Mouse (Mus musculus) MEL (cell line): ENCODE results near the gene Tmem150c. TPM values are rescaled to one million over a fixed set of nuclear protein-coding genes. Genes with fewer than 3 reads are reported as not detected.

Experiments used
- DNase-seq: peaks from one replicate; pipeline ENCODE4 v3.0.0; 2011; ENCODE audit warnings: low read depth, low spot score
- H3K27ac ChIP-seq: 2 replicates; pipeline ENCODE4 v1.5.1; 2012; ENCODE audit warnings: low read depth, mild to moderate bottlenecking, control low read depth, low read length, moderate library complexity; ENCODE audit not compliant: control insufficient read depth
- H3K27me3 ChIP-seq, 2 experiments: fragments of 150-350 bp in 1 of 2; sonication (generic) in 1 of 2; 2 replicates each; pipeline ENCODE4 v1.6.1; 2012; ENCODE audit warnings: low read length in 2 of 2, mild to moderate bottlenecking in 2 of 2, improper control_type of control experiment in 1 of 2, moderate library complexity in 1 of 2; ENCODE audit not compliant: insufficient read depth in 2 of 2, control insufficient read depth in 1 of 2
- H3K36me3 ChIP-seq, 2 experiments: 2 replicates each; pipeline ENCODE4 v1.6.1; 2012 to 2014; ENCODE audit warnings: low read length in 2 of 2, improper control_type of control experiment in 1 of 2, inconsistent platforms in 1 of 2, mild to moderate bottlenecking in 1 of 2; ENCODE audit not compliant: insufficient read depth in 2 of 2, control insufficient read depth in 1 of 2
- H3K4me1 ChIP-seq, 2 experiments: fragments of 150-350 bp in 1 of 2; sonication (generic) in 1 of 2; 2 replicates each; pipeline ENCODE4 v1.6.1; 2012; ENCODE audit warnings: low read length in 2 of 2, improper control_type of control experiment in 1 of 2, mild to moderate bottlenecking in 1 of 2; ENCODE audit not compliant: insufficient read depth in 2 of 2, control insufficient read depth in 1 of 2
- H3K4me3 ChIP-seq, 2 experiments: fragments of 150-350 bp in 1 of 2; sonication (generic) in 1 of 2; 2 replicates each; pipeline ENCODE4 v1.5.1; 2012; ENCODE audit warnings: low read depth in 2 of 2, low read length in 2 of 2, mild to moderate bottlenecking in 2 of 2, moderate library complexity in 2 of 2, control low read depth in 1 of 2, improper control_type of control experiment in 1 of 2; ENCODE audit not compliant: control insufficient read depth in 1 of 2, insufficient read depth in 1 of 2
- H3K79me2 ChIP-seq: 2 replicates; pipeline ENCODE4 v1.6.1; 2012; ENCODE audit warnings: mild to moderate bottlenecking, low read length, moderate library complexity; ENCODE audit not compliant: control insufficient read depth, poor library complexity, insufficient read depth
- H3K9ac ChIP-seq: 2 replicates; pipeline ENCODE4 v1.6.1; 2012; ENCODE audit warnings: low read depth, mild to moderate bottlenecking, control low read depth, low read length, moderate library complexity; ENCODE audit not compliant: control insufficient read depth, poor library complexity, severe bottlenecking
- H3K9me3 ChIP-seq: fragments of 150-350 bp; sonication (generic); replicated peaks from 2 replicates; pipeline ENCODE4 v1.6.1; 2012; ENCODE audit warnings: mild to moderate bottlenecking, low read length, improper control_type of control experiment, moderate library complexity; ENCODE audit not compliant: insufficient read depth
- BHLHE40 ChIP-seq: IDR thresholded peaks from 2 replicates; pipeline ENCODE4 v1.6.1; 2012; ENCODE audit warnings: low read depth, mild to moderate bottlenecking, inconsistent platforms, low read length, improper control_type of control experiment, borderline replicate concordance
- CHD1 ChIP-seq: IDR thresholded peaks from 2 replicates; pipeline ENCODE4 v1.6.1; 2012; ENCODE audit warnings: low read depth, mild to moderate bottlenecking, inconsistent platforms, low read length, improper control_type of control experiment
- CTCF ChIP-seq, 3 experiments: IDR thresholded peaks in 2 of 3; conservative IDR thresholded peaks in 1 of 3; 2 replicates each; pipeline ENCODE4 v1.5.1; 2011 to 2012; ENCODE audit warnings: low read length in 3 of 3, low read depth in 2 of 3, mild to moderate bottlenecking in 2 of 3, improper control_type of control experiment in 1 of 3, inconsistent platforms in 1 of 3, mixed read lengths in 1 of 3, moderate library complexity in 1 of 3; ENCODE audit not compliant: control insufficient read depth in 1 of 3, insufficient read depth in 1 of 3, poor library complexity in 1 of 3, severe bottlenecking in 1 of 3
- ELF1 ChIP-seq: IDR thresholded peaks from 2 replicates; pipeline ENCODE4 v1.6.1; 2014; ENCODE audit warnings: low read depth, mild to moderate bottlenecking, inconsistent platforms, low read length, improper control_type of control experiment, moderate library complexity
- ETS1 ChIP-seq: IDR thresholded peaks from 2 replicates; pipeline ENCODE4 v1.6.1; 2012; ENCODE audit warnings: low read depth, mild to moderate bottlenecking, inconsistent platforms, low read length, improper control_type of control experiment, moderate library complexity
- GABPA ChIP-seq: IDR thresholded peaks from 2 replicates; pipeline ENCODE4 v1.6.1; 2012; ENCODE audit warnings: low read depth, mild to moderate bottlenecking, inconsistent platforms, low read length, improper control_type of control experiment, moderate library complexity
- GATA1 ChIP-seq: IDR thresholded peaks from 2 replicates; pipeline ENCODE4 v1.6.1; 2011; ENCODE audit warnings: low read depth, low read length, improper control_type of control experiment
- HCFC1 ChIP-seq: IDR thresholded peaks from 2 replicates; pipeline ENCODE4 v1.6.1; 2012; ENCODE audit warnings: low read depth, mild to moderate bottlenecking, inconsistent platforms, low read length, improper control_type of control experiment, moderate library complexity
- NELFE ChIP-seq: IDR thresholded peaks from 2 replicates; pipeline ENCODE4 v1.6.1; 2011; ENCODE audit warnings: low read depth, low read length, improper control_type of control experiment
- NRF1 ChIP-seq: IDR thresholded peaks from 2 replicates; pipeline ENCODE4 v1.6.1; 2014; ENCODE audit warnings: low read depth, mild to moderate bottlenecking, inconsistent platforms, low read length, improper control_type of control experiment, moderate library complexity; ENCODE audit not compliant: poor library complexity, insufficient read depth, severe bottlenecking
- POLR2A ChIP-seq, 2 experiments: IDR thresholded peaks; 2 replicates each; pipeline ENCODE4 v1.6.1; 2011 to 2012; ENCODE audit warnings: low read length in 2 of 2, mild to moderate bottlenecking in 2 of 2, control low read depth in 1 of 2, improper control_type of control experiment in 1 of 2, low read depth in 1 of 2, moderate library complexity in 1 of 2; ENCODE audit not compliant: control insufficient read depth in 1 of 2, insufficient read depth in 1 of 2, poor library complexity in 1 of 2
- POLR2AphosphoS2 ChIP-seq: IDR thresholded peaks from 2 replicates; pipeline ENCODE4 v1.6.1; 2011; ENCODE audit warnings: low read length, improper control_type of control experiment
- POLR2AphosphoS5 ChIP-seq: IDR thresholded peaks from 2 replicates; pipeline ENCODE4 v1.6.1; 2012; ENCODE audit warnings: low read depth, borderline replicate concordance, mild to moderate bottlenecking, inconsistent platforms, low read length, moderate library complexity, mixed read lengths
- RCOR1 ChIP-seq: IDR thresholded peaks from 2 replicates; pipeline ENCODE4 v1.6.1; 2012; ENCODE audit warnings: low read depth, mild to moderate bottlenecking, inconsistent platforms, low read length, improper control_type of control experiment
- SMC3 ChIP-seq: IDR thresholded peaks from 2 replicates; pipeline ENCODE4 v1.6.1; 2011; ENCODE audit warnings: low read depth, low read length, improper control_type of control experiment
- TAL1 ChIP-seq: IDR thresholded peaks from 2 replicates; pipeline ENCODE4 v1.6.1; 2012; ENCODE audit warnings: mild to moderate bottlenecking, inconsistent platforms, low read length, moderate library complexity, mixed read lengths
- TCF12 ChIP-seq: IDR thresholded peaks from 2 replicates; pipeline ENCODE4 v1.6.1; 2014; ENCODE audit warnings: low read depth, mild to moderate bottlenecking, inconsistent platforms, low read length, improper control_type of control experiment, moderate library complexity
- UBTF ChIP-seq: IDR thresholded peaks from 2 replicates; pipeline ENCODE4 v1.6.1; 2012; ENCODE audit warnings: low read depth, mild to moderate bottlenecking, inconsistent platforms, low read length, improper control_type of control experiment, moderate library complexity, borderline replicate concordance; ENCODE audit not compliant: insufficient read depth
- USF1 ChIP-seq: IDR thresholded peaks from 2 replicates; pipeline ENCODE4 v1.6.1; 2014; ENCODE audit warnings: low read depth, mild to moderate bottlenecking, inconsistent platforms, low read length, improper control_type of control experiment, moderate library complexity
- ZC3H11A ChIP-seq: IDR thresholded peaks from 2 replicates; pipeline ENCODE4 v1.6.1; 2012; ENCODE audit warnings: low read depth, mild to moderate bottlenecking, inconsistent platforms, low read length, improper control_type of control experiment
- ZMIZ1 ChIP-seq: IDR thresholded peaks from 2 replicates; pipeline ENCODE4 v1.6.1; 2012; ENCODE audit warnings: low read depth, mild to moderate bottlenecking, inconsistent platforms, low read length, improper control_type of control experiment, moderate library complexity
- ZNF384 ChIP-seq: IDR thresholded peaks from 2 replicates; pipeline ENCODE4 v1.6.1; 2012; ENCODE audit warnings: low read depth, mild to moderate bottlenecking, inconsistent platforms, low read length, improper control_type of control experiment
- polyA plus RNA-seq, 2 experiments: library from polyadenylated mRNA; stranded (reverse) in 1 of 2; unstranded in 1 of 2; fragments of >175 nt in 1 of 2; fragments of >200 nt in 1 of 2; gene quantifications; 2 replicates each; pipeline versions ENCODE4 v1.2.1 to v1.2.4; 2012; ENCODE audit warnings: low replicate concordance in 2 of 2, low read depth in 1 of 2; ENCODE audit not compliant: insufficient read length in 2 of 2, insufficient read depth in 1 of 2, missing spikeins in 1 of 2
- total RNA-seq: library from RNA; depleted of rRNA; stranded (reverse); fragments of 300-350 nt; gene quantifications from 2 replicates; pipeline ENCODE4 v1.2.3, GENCODE M21; 2012

Tmem150c gene
- total and polyA plus RNA-seq, 3 experiments: 0.04 to 0.06 TPM; not detected in 1

DNA sequence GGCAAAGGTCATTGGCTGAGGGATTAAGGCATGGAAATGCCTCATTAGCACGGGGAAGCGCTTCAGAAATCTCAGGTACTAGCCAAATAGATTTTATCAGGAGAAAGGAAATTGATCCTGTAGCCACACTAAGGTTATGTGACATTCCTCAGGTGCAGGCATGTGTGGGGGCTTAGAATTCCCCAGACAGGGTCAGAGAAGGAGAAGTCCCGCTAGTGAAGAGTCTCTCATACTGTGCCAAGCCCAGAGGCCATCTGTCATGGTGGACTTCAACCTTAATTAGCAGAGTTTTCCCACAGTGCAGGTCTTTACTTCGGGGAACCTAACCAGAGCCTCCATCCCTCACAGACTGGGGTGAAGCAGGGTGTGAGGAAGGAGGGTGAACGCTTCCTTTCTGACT is 62.7 kb downstream of the Tmem150c start:
- Histone ChIP-seq H3K4me1 (no peaks in the 10 kb centered on the region), H3K4me3 (no peak overlapping the region), H3K36me3 (no peaks in the 10 kb centered on the region), H3K79me2 (no peaks in the 10 kb centered on the region), H3K27me3 (no peaks in the 10 kb centered on the region; a peak in 2 of 4 replicates), H3K27ac (no peak overlapping the region), H3K9ac (no peak overlapping the region), H3K9me3 (no peaks in the 10 kb centered on the region)
- no peak for DNase-seq
- TF ChIP-seq RCOR1 (no peak), HCFC1 (no peak), POLR2AphosphoS5 (no peak), TAL1 (no peak), CTCF (IDR thresholded peaks at IDR 0.05 in 2 of 3, conservative IDR thresholded peaks at IDR 0.05 in 1 of 3; ENCODE audit: control insufficient read depth in 1 of 3, insufficient read depth in 1 of 3, low read depth in 2 of 3, low read length in 3 of 3, poor library complexity in 1 of 3, severe bottlenecking in 1 of 3) (no peak), ETS1 (no peak), SMC3 (no peak)

DNA sequence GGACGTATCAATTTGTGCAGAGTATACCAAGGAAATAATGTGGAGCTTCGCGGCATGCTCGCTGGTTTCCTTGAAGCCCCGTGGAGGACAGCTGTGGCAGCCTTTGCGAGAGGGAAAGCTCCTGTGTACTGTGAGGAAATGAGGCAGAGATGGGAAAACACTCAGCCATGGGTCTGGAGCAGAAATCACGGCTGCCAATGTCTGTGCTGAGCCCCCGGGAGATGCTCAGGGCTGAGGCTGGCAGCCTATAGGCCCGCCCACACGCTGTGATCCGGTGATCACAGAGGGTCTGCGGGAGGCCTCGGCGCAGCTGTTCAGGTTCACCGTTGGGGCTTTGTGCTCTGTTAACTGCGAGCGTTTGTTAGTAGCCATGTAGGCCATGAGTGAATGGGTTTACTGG is 68.0 kb downstream of the Tmem150c start:
- Histone ChIP-seq H3K79me2 (no peaks in the 10 kb centered on the region), H3K27me3 (no peaks in the 10 kb centered on the region; a peak in 2 of 4 replicates), H3K4me1 (no peaks in the 10 kb centered on the region)
- no peak for TF ChIP-seq TAL1
- no peak for TF ChIP-seq ZC3H11A
- TF ChIP-seq, all 39 proteins: peak for 0
- no peak for DNase-seq
- H3K4me3 ChIP-seq: no peak overlapping the region
- H3K36me3 ChIP-seq: no peaks in the 10 kb centered on the region
- H3K9me3 ChIP-seq: no peaks in the 10 kb centered on the region
- H3K9ac ChIP-seq: no peak overlapping the region
- H3K27ac ChIP-seq: no peak overlapping the region

DNA sequence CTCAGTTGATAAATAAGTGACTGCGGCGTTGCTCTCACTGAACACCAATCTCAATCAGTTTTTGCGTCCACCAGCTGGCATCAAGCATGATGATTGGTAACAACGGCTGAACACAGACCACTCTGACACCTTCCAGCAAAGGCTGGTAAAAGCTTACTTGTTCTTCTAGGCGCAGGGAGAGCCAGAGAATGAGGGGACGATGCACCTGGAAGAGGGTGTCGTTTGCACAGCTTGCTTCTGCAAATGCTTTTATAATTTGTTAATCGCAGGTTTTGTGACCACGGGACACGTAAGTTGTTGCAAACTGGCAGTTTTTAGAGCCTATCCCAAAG is 68.4 kb downstream of the Tmem150c start:
- DNase-seq: no peak
- Histone ChIP-seq H3K27ac (no peak overlapping the region), H3K4me1 (no peaks in the 10 kb centered on the region), H3K79me2 (no peaks in the 10 kb centered on the region), H3K27me3 (no peaks in the 10 kb centered on the region; a peak in 2 of 4 replicates), H3K4me3 (no peak overlapping the region), H3K36me3 (no peaks in the 10 kb centered on the region), H3K9me3 (no peaks in the 10 kb centered on the region), H3K9ac (no peak overlapping the region)
- TF ChIP-seq ELF1: no peak
- no peak for TF ChIP-seq UBTF
- TF ChIP-seq ZC3H11A: no peak
- TF ChIP-seq POLR2A (IDR thresholded peaks at IDR 0.05; ENCODE audit: control insufficient read depth in 1 of 2, insufficient read depth in 1 of 2, low read depth in 1 of 2, low read length in 2 of 2, poor library complexity in 1 of 2): no peak
- TF ChIP-seq CHD1: no peak
- no peak for TF ChIP-seq USF1
- TF ChIP-seq ETS1: no peak
- TF ChIP-seq GABPA: no peak
- no peak for TF ChIP-seq POLR2AphosphoS2
- TF ChIP-seq TCF12: no peak
- no peak for TF ChIP-seq NELFE
- no peak for TF ChIP-seq RCOR1
- no peak for TF ChIP-seq ZNF384
- TF ChIP-seq ZMIZ1: no peak
- TF ChIP-seq POLR2AphosphoS5: no peak
- TF ChIP-seq GATA1: no peak
- TF ChIP-seq BHLHE40: no peak
- no peak for TF ChIP-seq NRF1
- no peak for TF ChIP-seq HCFC1
